Mouse (Mus musculus): Measurements from ENCODE around the gene Hdac10.

Gene Hdac10

DNA sequence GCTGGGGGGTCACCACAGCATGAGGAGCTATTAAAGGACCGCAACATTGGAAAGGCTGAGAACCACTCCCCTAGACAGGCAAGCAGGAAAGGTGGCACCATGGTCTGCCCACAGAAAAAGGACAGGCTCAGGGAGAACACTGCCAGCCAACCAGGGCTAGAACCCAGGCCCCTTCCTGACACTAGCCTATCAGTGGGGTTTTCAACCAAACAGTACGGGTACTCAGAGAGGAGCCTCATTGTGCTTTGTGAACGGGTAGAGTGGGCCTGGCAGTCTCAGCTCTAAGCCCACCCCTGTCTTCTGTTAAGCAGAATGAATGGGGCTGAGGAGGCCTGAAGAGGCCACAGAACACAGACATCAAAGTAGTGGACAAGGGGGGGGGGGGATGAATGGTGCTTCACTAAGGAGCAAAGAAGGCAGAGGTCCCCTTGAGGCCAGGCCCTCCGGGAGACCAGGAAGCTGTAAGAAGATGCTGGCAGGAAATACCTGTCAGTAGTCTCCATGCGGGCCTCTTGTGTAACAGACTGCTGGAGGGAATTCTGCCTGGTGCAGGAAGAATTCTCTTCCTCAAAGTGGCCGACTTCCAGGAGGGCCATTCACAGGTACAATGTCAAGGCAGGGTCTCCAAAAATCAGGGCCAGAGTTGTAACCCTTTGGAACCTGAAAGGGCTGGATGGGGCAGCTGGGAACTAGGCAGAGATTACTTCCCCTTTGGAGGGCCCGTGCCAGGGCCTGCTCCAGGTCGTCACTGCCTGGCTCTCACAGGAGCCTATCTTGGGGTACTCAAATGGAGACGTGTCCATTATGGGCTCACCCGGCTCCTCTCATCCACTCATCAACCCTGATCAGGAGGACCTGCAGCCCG is 53.7 kb downstream of the Hdac10 start, which contains the start of gene Trabd:
TSS of gene Trabd (plus strand) at position 512 of the 865 bp plus-strand sequence.
- DNase-seq (ENCODE audit: low spot score): no peak

DNA sequence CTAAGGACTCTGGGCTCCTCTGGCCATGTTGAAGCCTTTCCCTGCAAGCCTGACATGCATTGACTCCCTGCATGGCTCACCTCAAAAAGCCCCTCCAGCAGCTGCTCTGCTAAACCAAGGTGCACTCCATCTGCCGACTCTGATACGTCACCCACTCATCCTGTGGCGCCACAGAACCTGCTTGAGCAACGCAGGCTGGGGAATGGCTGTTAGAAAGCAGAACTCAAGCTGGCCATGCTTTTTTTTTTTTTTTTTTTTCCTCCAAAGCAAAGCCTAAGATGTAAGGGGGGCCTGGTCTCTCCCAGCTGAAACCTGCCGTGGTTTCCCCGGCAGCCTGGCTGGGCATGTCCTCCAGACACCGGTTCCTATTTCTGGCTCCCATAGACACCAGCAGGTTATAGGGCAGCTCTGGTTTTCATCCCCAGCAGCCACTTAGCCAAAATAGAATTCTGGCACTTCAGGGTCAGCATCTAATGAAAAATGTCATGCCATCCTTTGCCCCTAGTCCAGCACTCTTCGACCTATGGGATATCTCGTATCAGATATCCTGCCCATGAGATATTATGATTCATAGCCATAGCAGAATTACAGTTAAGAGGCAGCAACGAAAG is 54.4 kb downstream of the Hdac10 start:
- no peak for DNase-seq (ENCODE audit: low spot score)
